Mouse (Mus musculus) liver, embryonic 14.5 days (tissue): ENCODE measurements around the gene Zdhhc16.

Experiments used
- CTCF ChIP-seq: IDR thresholded peaks from 2 replicates; pipeline ENCODE4 v1.5.1; 2016; ENCODE audit warnings: antibody characterized with exemption, low read depth, control low read depth
- EP300 ChIP-seq: IDR thresholded peaks from 2 replicates; pipeline ENCODE4 v1.6.1; 2016; ENCODE audit warnings: antibody characterized with exemption, low read depth

- no peak for TF ChIP-seq CTCF
- TF ChIP-seq EP300 = no peak
Measured at GRCm38 (mm10) chr19:41894959-41895358, 38.3 kb upstream of the Zdhhc16 start.
